Mouse (Mus musculus): ENCODE results near the gene Plekho2.

Gene Plekho2

GRCm38 (mm10) chr9:65555001-65555405, 24.8 kb downstream of the Plekho2 start:
- DNase-seq (ENCODE audit: low spot score in 2 of 2): no peak

GRCm38 (mm10) chr9:65552711-65553110, 27.1 kb downstream of the Plekho2 start:
- DNase-seq (ENCODE audit: low spot score in 2 of 2): no peak

- no peak for DNase-seq (ENCODE audit: low spot score in 2 of 2)
Measured at GRCm38 (mm10) chr9:65552141-65552540, 27.7 kb downstream of the Plekho2 start.

- DNase-seq (ENCODE audit: low spot score in 2 of 2): no peak
Measured at GRCm38 (mm10) chr9:65551035-65551434, 28.8 kb downstream of the Plekho2 start.

- no peak for DNase-seq (ENCODE audit: low spot score in 2 of 2)
Measured at GRCm38 (mm10) chr9:65550079-65550831, 29.6 kb downstream of the Plekho2 start.

GRCm38 (mm10) chr9:65549643-65550042, 30.2 kb downstream of the Plekho2 start:
- DNase-seq (ENCODE audit: low spot score in 2 of 2): no peak

GRCm38 (mm10) chr9:65549139-65549538, 30.7 kb downstream of the Plekho2 start:
- no peak for DNase-seq (ENCODE audit: low spot score in 2 of 2)

- no peak for DNase-seq (ENCODE audit: low spot score in 2 of 2)
Measured at GRCm38 (mm10) chr9:65548311-65548710, 31.5 kb downstream of the Plekho2 start.

- no peak for DNase-seq (ENCODE audit: low spot score in 2 of 2)
Measured at GRCm38 (mm10) chr9:65547844-65548243, 32.0 kb downstream of the Plekho2 start.

- no peak for DNase-seq (ENCODE audit: low spot score in 2 of 2)
Measured at GRCm38 (mm10) chr9:65547111-65547510, 32.7 kb downstream of the Plekho2 start.

GRCm38 (mm10) chr9:65546413-65546695, 33.5 kb downstream of the Plekho2 start:
- no peak for DNase-seq (ENCODE audit: low spot score in 2 of 2)

GRCm38 (mm10) chr9:65545635-65546412, 34.0 kb downstream of the Plekho2 start:
- DNase-seq (ENCODE audit: low spot score in 2 of 2): no peak

GRCm38 (mm10) chr9:65542111-65542524, 37.7 kb downstream of the Plekho2 start:
- no peak for DNase-seq (ENCODE audit: low spot score in 2 of 2)

- DNase-seq (ENCODE audit: low spot score in 2 of 2): no peak
Measured at GRCm38 (mm10) chr9:65541126-65542068, 38.4 kb downstream of the Plekho2 start.

GRCm38 (mm10) chr9:65539697-65540096, 40.1 kb downstream of the Plekho2 start:
- DNase-seq (ENCODE audit: low spot score in 2 of 2): no peak

- no peak for DNase-seq (ENCODE audit: low spot score in 2 of 2)
Measured at GRCm38 (mm10) chr9:65537901-65538630, 41.8 kb downstream of the Plekho2 start.

- DNase-seq (ENCODE audit: low spot score in 2 of 2): no peak
Measured at GRCm38 (mm10) chr9:65536491-65536890, 43.3 kb downstream of the Plekho2 start.

- no peak for DNase-seq (ENCODE audit: low spot score in 2 of 2)
Measured at GRCm38 (mm10) chr9:65535789-65536469, 43.9 kb downstream of the Plekho2 start.

- DNase-seq (ENCODE audit: low spot score in 2 of 2): no peak
Measured at GRCm38 (mm10) chr9:65535191-65535722, 44.6 kb downstream of the Plekho2 start.

GRCm38 (mm10) chr9:65534111-65534510, 45.7 kb downstream of the Plekho2 start:
- DNase-seq (ENCODE audit: low spot score in 2 of 2): no peak

GRCm38 (mm10) chr9:65532986-65533385, 46.9 kb downstream of the Plekho2 start:
- DNase-seq (ENCODE audit: low spot score in 2 of 2): no peak

Data from right cerebral cortex, postnatal 36 days (tissue).